Mouse (Mus musculus): Measurements from ENCODE around the gene Dad1. TPM values are rescaled to one million over a fixed set of nuclear protein-coding genes. Genes with fewer than 3 reads are reported as not detected.

Gene Dad1
- total RNA-seq, 2 experiments from 2014 or later: 115 to 120 TPM

GRCm38 (mm10) chr14:54225725-54226124, 28.2 kb downstream of the Dad1 start:
- no peak for DNase-seq (ENCODE audit: low spot score in 2 of 2)

- no peak for DNase-seq (ENCODE audit: low spot score in 2 of 2)
These were observed 29.1 kb downstream of the Dad1 start for GRCm38 (mm10) chr14:54224484-54225467.

- no peak for DNase-seq (ENCODE audit: low spot score in 2 of 2)
These were observed 29.9 kb downstream of the Dad1 start for GRCm38 (mm10) chr14:54224064-54224417.

- DNase-seq (ENCODE audit: low spot score in 2 of 2): no peak
These were observed 30.4 kb downstream of the Dad1 start for GRCm38 (mm10) chr14:54223315-54224063.

- no peak for DNase-seq (ENCODE audit: low spot score in 2 of 2)
These were observed 31.6 kb downstream of the Dad1 start for GRCm38 (mm10) chr14:54222289-54222727.

GRCm38 (mm10) chr14:54221641-54222040, 32.3 kb downstream of the Dad1 start:
- no peak for DNase-seq (ENCODE audit: low spot score in 2 of 2)

- no peak for DNase-seq (ENCODE audit: low spot score in 2 of 2)
These were observed 33.0 kb downstream of the Dad1 start for GRCm38 (mm10) chr14:54220726-54221494.

GRCm38 (mm10) chr14:54219849-54220248, 34.1 kb downstream of the Dad1 start:
- DNase-seq (ENCODE audit: low spot score in 2 of 2): no peak

GRCm38 (mm10) chr14:54219256-54219655, 34.6 kb downstream of the Dad1 start:
- DNase-seq (ENCODE audit: low spot score in 2 of 2): no peak

- no peak for DNase-seq (ENCODE audit: low spot score in 2 of 2)
These were observed 35.2 kb downstream of the Dad1 start for GRCm38 (mm10) chr14:54218721-54219120.

- no peak for DNase-seq (ENCODE audit: low spot score in 2 of 2)
These were observed 35.7 kb downstream of the Dad1 start for GRCm38 (mm10) chr14:54218233-54218632.

GRCm38 (mm10) chr14:54216126-54216525, 37.8 kb downstream of the Dad1 start:
- no peak for DNase-seq (ENCODE audit: low spot score in 2 of 2)

- DNase-seq (ENCODE audit: low spot score in 2 of 2): no peak
These were observed 39.0 kb downstream of the Dad1 start for GRCm38 (mm10) chr14:54214901-54215300.

- DNase-seq (ENCODE audit: low spot score in 2 of 2): no peak
These were observed 39.4 kb downstream of the Dad1 start for GRCm38 (mm10) chr14:54214477-54214876.

GRCm38 (mm10) chr14:54213734-54214133, 40.2 kb downstream of the Dad1 start:
- no peak for DNase-seq (ENCODE audit: low spot score in 2 of 2)

GRCm38 (mm10) chr14:54211755-54212154, 42.1 kb downstream of the Dad1 start:
- DNase-seq (ENCODE audit: low spot score in 2 of 2): no peak

GRCm38 (mm10) chr14:54211199-54211598, 42.7 kb downstream of the Dad1 start:
- DNase-seq (ENCODE audit: low spot score in 2 of 2): no peak

GRCm38 (mm10) chr14:54210401-54210800, 43.5 kb downstream of the Dad1 start:
- no peak for DNase-seq (ENCODE audit: low spot score in 2 of 2)

GRCm38 (mm10) chr14:54209932-54210331, 44.0 kb downstream of the Dad1 start:
- DNase-seq (ENCODE audit: low spot score in 2 of 2): no peak

GRCm38 (mm10) chr14:54208741-54209140, 45.2 kb downstream of the Dad1 start:
- no peak for DNase-seq (ENCODE audit: low spot score in 2 of 2)

GRCm38 (mm10) chr14:54207924-54208323, 46.0 kb downstream of the Dad1 start:
- DNase-seq (ENCODE audit: low spot score in 2 of 2): no peak
